Mouse (Mus musculus): ENCODE measurements around the gene Sbk1. TPM values are rescaled to one million over a fixed set of nuclear protein-coding genes. Genes with fewer than 3 reads are reported as not detected.
"Not testable (repeated sequence)": the region's sequence is repeated elsewhere in the genome, so short reads cannot be mapped to it uniquely, and the experiment has no call there.

The Sbk1 gene
- total RNA-seq, 2 experiments from 2014 or later, result 75.6 to 82.4 TPM

- DNase-seq (ENCODE audit: low spot score in 2 of 2), result peak; percentile 78 to 80
Measured at GRCm38 (mm10) chr7:126260280-126261210, 11.9 kb upstream of the Sbk1 start.

GRCm38 (mm10) chr7:126261823-126262222, 10.6 kb upstream of the Sbk1 start:
- DNase-seq (ENCODE audit: low spot score in 2 of 2), result no peak
- intact Hi-C loops (cut with DNase I), result loop anchor here (5.0 kb wide), 1 partner anchor 115 kb away; the partner anchor contains the start of gene Spns1

More at GRCm38 (mm10) chr7:126260280-126261210, 11.9 kb upstream of the Sbk1 start:
- intact Hi-C loops (cut with DNase I), result loop anchor here (1.0 to 5.0 kb wide), 2 partner anchors 38 to 117 kb away; partner anchors contain the start of gene Spns1

- intact Hi-C loops (cut with DNase I), result loop anchor here (5.0 kb wide), 1 partner anchor 113 kb away; the partner anchor contains the start of gene Spns1
- DNase-seq (ENCODE audit: low spot score in 2 of 2), result no peak
Measured at GRCm38 (mm10) chr7:126263964-126264363, 8.5 kb upstream of the Sbk1 start.

- intact Hi-C loops (cut with DNase I), result loop anchor here (1.0 kb wide), 2 partner anchors 19 to 30 kb away; no protein-coding TSS in a partner anchor
- peak; percentile 89 to 96 for DNase-seq (ENCODE audit: low spot score in 2 of 2)
Measured at GRCm38 (mm10) chr7:126265949-126266348, 6.5 kb upstream of the Sbk1 start.

- intact Hi-C loops (cut with DNase I), result loop anchor here (1.0 kb wide), 2 partner anchors 19 to 30 kb away; no protein-coding TSS in a partner anchor
- DNase-seq (ENCODE audit: low spot score in 2 of 2), result no peak
Measured at GRCm38 (mm10) chr7:126266372-126266870, 6.0 kb upstream of the Sbk1 start.

GRCm38 (mm10) chr7:126267606-126268005, 4.8 kb upstream of the Sbk1 start:
- no peak for DNase-seq (ENCODE audit: low spot score in 2 of 2)
- intact Hi-C loops (cut with DNase I), result no loop called here

- DNase-seq (ENCODE audit: low spot score in 2 of 2), result no peak
- intact Hi-C loops (cut with DNase I), result loop anchor here (2.0 kb wide), 1 partner anchor 14 kb away; no protein-coding TSS in a partner anchor
Measured at GRCm38 (mm10) chr7:126272770-126273311, 422 bp downstream of the Sbk1 start.

- intact Hi-C loops (cut with DNase I), result loop anchor here (2.0 kb wide), 1 partner anchor 13 kb away; no protein-coding TSS in a partner anchor
- DNase-seq (ENCODE audit: low spot score in 2 of 2), result no peak
Measured at GRCm38 (mm10) chr7:126273351-126274042, 1.1 kb downstream of the Sbk1 start.

- intact Hi-C loops (cut with DNase I), result no loop called here
- DNase-seq (ENCODE audit: low spot score in 2 of 2), result no peak
Measured at GRCm38 (mm10) chr7:126274137-126274536, 1.7 kb downstream of the Sbk1 start.

- DNase-seq (ENCODE audit: low spot score in 2 of 2), result no peak
- intact Hi-C loops (cut with DNase I), result no loop called here
Measured at GRCm38 (mm10) chr7:126274626-126275025, 2.2 kb downstream of the Sbk1 start.

GRCm38 (mm10) chr7:126275711-126276110, 3.3 kb downstream of the Sbk1 start:
- no peak for DNase-seq (ENCODE audit: low spot score in 2 of 2)
- intact Hi-C loops (cut with DNase I), result no loop called here

- intact Hi-C loops (cut with DNase I), result no loop called here
- DNase-seq (ENCODE audit: low spot score in 2 of 2), result no peak
Measured at GRCm38 (mm10) chr7:126276297-126276696, 3.9 kb downstream of the Sbk1 start.

- intact Hi-C loops (cut with DNase I), result no loop called here
Measured at GRCm38 (mm10) chr7:126277536-126278295, 5.3 kb downstream of the Sbk1 start.

GRCm38 (mm10) chr7:126278799-126279198, 6.4 kb downstream of the Sbk1 start:
- DNase-seq (ENCODE audit: low spot score in 2 of 2), result no peak
- intact Hi-C loops (cut with DNase I), result no loop called here

More at GRCm38 (mm10) chr7:126277536-126278295, 5.3 kb downstream of the Sbk1 start:
- no peak for DNase-seq (ENCODE audit: low spot score in 2 of 2)

- intact Hi-C loops (cut with DNase I), result no loop called here
- no peak for DNase-seq (ENCODE audit: low spot score in 2 of 2)
Measured at GRCm38 (mm10) chr7:126279774-126280482, 7.5 kb downstream of the Sbk1 start.

- intact Hi-C loops (cut with DNase I), result no loop called here
- no peak for DNase-seq (ENCODE audit: low spot score in 2 of 2)
Measured at GRCm38 (mm10) chr7:126280696-126281095, 8.3 kb downstream of the Sbk1 start.

GRCm38 (mm10) chr7:126281876-126282682, 9.7 kb downstream of the Sbk1 start:
- peak in 1 of 2 experiments; percentile 63 for DNase-seq (ENCODE audit: low spot score in 2 of 2)

GRCm38 (mm10) chr7:126282683-126282990, 10.2 kb downstream of the Sbk1 start:
- DNase-seq (ENCODE audit: low spot score in 2 of 2); intact Hi-C loops (cut with DNase I): not testable (repeated sequence)

More at GRCm38 (mm10) chr7:126281876-126282682, 9.7 kb downstream of the Sbk1 start:
- intact Hi-C loops (cut with DNase I), result no loop called here
